Mouse (Mus musculus) liver, adult 2 months (tissue): ENCODE data around the gene Srl.

Experiments used
- CTCF ChIP-seq: fragments of 200-500 bp; IDR thresholded peaks from 2 replicates; pipeline ENCODE4 v1.5.1; 2011; ENCODE audit warnings: low read depth, low read length, control low read depth
- POLR2A ChIP-seq: fragments of 200-500 bp; IDR thresholded peaks from 2 replicates; pipeline ENCODE4 v1.6.1; 2011; ENCODE audit warnings: low read length, control low read depth; ENCODE audit not compliant: insufficient read depth; ENCODE audit errors: extremely low read depth

- TF ChIP-seq CTCF (no peak), POLR2A (no peak)
These were observed 5.2 kb upstream of the Srl start for GRCm38 (mm10) chr16:4546838-4547237.
